Mouse (Mus musculus) kidney, postnatal 10 days (tissue): Measurements from ENCODE around the gene Fbxo21.

Experiments
- DNase-seq: peaks from one replicate; pipeline ENCODE4 v3.0.0; 2021; ENCODE audit warnings: mixed read lengths

Fbxo21 gene

DNA sequence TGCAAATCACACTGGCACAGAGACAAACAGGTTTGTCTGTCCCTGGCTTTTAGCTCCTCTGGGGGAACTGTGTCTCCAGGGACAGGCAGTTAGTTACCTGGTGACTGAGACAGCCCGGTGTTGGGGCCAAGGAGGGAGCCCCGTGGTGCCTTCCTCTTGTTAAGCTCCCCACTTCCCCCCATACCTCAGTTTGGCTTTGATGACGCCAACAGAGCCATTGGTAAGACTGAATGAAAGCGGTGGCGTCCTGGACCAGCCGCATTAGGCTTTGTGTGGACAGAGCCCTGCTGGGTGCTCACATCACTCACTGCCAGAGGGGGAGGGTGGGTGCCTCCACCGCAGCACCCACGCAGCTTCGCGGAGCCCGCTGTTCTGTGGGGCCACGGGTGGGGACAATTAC, 49.4 kb downstream of the Fbxo21 start:
- no peak for DNase-seq

GRCm38 (mm10) chr5:118026343-118026742, 49.8 kb downstream of the Fbxo21 start:
- DNase-seq: no peak

- DNase-seq: no peak
These were observed 50.7 kb downstream of the Fbxo21 start for GRCm38 (mm10) chr5:118027101-118027697.

GRCm38 (mm10) chr5:118027698-118028190, 51.2 kb downstream of the Fbxo21 start, which contains the start of gene Tesc:
Gene Tesc, plus strand, starts transcription at chr5:118027743.
- DNase-seq: peak; percentile 37

GRCm38 (mm10) chr5:118028191-118029034, 51.9 kb downstream of the Fbxo21 start:
- peak; percentile 38 for DNase-seq

GRCm38 (mm10) chr5:118029035-118029408, 52.5 kb downstream of the Fbxo21 start:
- DNase-seq: no peak

GRCm38 (mm10) chr5:118029420-118029819, 52.9 kb downstream of the Fbxo21 start:
- DNase-seq: no peak

DNA sequence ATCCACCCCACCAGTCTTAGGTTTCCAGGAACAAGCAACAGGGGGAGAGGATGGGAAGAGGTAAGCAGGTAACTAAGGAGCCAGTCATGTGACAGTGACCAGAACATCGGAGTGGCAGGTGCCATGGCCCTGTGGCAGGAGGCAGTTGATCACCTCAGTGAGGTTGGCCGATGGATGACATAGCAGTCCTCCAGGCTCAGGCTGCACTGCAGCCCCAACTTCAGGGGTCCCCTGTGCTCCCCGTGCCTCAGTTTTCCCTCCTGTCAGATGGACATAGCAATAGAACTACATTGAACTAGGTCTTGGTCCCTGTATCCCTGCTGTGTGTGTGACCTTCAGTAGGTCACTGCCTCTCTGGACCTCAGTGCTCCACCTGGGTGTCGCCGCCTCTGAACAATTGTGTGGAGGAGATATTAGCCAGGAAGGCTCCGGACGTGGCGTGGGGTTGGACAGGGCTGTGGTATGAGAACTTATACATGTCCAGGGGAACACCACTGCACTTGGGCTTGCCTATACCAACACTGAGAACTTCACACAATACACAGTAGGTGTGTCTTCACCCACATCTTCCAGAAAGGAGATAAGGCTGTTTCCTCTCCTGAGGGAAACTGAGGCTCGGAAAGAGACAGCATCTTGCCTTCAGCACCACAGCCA, 53.6 kb downstream of the Fbxo21 start:
- no peak for DNase-seq

GRCm38 (mm10) chr5:118031059-118031458, 54.5 kb downstream of the Fbxo21 start:
- DNase-seq: no peak

DNA sequence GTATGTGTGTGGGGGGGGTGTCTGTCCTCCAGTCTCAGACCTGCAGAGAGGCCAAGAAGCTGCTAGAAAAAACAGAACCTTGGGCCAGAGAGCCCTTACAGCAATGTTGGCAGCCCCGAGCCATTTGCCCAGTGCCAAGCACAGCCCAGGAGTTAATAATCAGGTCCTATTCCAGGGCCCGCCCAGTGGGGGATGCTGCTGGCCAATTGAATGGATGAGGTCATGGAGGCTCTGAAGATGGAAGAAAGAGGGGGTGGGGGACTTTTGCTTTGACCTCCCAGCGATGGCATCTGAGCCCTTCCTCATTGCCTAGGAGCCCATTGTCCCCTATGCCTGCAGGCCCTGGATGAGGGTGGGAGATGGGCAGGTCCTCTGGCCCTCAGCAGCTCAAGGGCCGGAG, 55.0 kb downstream of the Fbxo21 start:
- DNase-seq: no peak

DNA sequence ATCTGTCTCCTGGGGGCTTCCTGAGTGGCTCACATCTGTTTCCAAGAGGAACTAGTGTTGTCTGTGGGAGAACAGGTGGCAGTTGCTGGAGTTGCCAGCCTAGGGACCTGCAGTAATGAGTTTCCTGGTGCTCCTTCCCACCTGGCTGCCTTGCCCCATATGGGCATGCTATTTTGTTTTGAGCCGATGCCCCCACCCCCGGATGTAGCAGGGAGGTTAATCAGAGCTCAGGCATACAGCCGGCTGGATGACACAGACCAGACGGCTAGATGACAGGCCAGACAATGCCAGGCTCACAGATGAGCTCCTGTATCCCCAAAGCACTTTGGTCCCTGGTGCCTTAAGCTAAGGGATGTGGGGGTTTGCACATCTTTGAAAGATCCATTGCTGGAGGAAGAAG, 56.8 kb downstream of the Fbxo21 start:
- no peak for DNase-seq

DNA sequence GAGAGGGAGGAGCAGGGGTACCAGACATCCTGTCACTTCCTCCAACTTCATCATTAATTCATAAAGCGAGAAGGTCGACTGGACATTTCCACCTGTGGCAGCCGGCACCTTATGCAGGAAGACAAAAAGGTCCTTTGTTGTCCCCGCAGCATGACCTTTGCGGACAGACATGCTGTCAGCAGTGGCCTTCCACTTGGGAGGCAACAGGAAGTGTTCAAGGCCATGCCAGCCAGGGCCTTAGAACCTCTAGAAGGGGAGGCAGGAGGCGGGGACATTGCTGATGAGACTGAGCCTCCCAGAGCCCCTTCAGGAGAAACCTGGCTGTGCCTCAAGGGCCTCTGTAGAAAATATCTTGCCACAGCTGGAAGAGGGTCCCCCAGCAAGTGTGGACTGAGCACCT, 57.2 kb downstream of the Fbxo21 start:
- DNase-seq: no peak

- DNase-seq: no peak
These were observed 58.1 kb downstream of the Fbxo21 start for GRCm38 (mm10) chr5:118034632-118035031.

DNA sequence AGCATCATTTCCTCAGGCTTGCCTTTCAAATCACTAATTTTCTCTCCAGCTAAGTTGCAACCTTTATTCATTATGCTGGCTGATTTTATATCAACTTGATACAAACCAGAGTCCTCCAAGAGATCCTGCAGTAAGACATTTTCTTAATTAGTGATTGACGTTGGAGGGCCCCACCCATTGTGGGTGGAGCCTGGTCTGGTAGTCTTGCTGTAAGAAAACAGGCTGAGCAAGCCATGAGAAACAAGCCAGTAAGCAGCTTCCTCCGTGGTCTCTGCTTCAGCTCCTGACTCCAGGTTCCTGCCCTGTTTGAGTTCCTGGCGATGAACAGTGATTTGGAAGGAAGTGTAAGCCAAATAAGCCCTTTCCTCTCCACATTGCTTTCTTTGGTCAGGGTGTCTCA, 59.3 kb downstream of the Fbxo21 start:
- no peak for DNase-seq

GRCm38 (mm10) chr5:118036888-118037797, 60.6 kb downstream of the Fbxo21 start:
- DNase-seq: no peak

GRCm38 (mm10) chr5:118037798-118038484, 61.4 kb downstream of the Fbxo21 start:
- DNase-seq: peak; percentile 39

DNA sequence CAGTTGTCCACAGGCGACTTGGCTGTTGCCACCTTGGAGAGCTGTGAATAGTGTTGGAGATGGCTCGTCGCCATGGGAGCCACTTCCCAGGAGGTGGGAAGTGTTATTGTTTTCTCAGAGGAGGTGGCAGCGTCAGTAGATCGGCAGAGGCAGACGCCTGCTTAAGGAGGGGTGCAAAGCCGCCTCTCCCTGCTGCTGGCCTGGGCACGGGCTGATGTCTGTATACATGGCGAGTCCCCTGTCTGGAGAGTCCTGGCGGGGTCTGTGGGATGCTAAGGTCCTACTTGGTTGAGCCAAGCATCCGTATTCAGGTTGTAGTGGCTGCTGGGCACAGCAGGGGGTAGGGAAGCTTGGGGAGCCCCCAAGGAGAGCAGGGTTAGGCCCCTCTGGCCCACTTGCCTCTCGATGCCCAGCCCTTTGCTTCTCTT, 62.7 kb downstream of the Fbxo21 start:
- DNase-seq: no peak

DNA sequence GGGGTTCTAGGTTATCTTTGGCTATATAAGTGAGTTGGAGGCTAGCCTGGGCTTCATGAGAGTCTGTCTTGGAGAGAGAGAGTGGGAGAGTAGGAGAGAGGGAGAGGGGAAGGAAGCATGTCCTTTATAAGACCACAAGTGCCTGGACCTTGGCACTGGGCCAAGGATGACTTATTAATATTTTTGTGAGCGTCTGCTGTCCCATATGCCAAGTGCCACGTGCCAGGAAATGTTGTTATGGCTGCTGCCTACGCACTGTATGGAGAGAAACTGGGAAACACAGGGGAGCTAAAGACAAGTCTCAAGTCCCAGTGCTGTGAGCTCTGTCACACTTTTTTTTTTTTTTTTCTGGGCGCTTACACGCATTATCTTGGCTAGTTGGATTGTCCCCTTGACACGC, 66.1 kb downstream of the Fbxo21 start:
- DNase-seq: no peak

GRCm38 (mm10) chr5:118043761-118044160, 67.2 kb downstream of the Fbxo21 start:
- no peak for DNase-seq

- no peak for DNase-seq
These were observed 68.4 kb downstream of the Fbxo21 start for GRCm38 (mm10) chr5:118044907-118045306.

- DNase-seq: no peak
These were observed 68.9 kb downstream of the Fbxo21 start for GRCm38 (mm10) chr5:118045385-118045784.
